Mouse (Mus musculus) lung, embryonic 14.5 days (tissue): ENCODE results near the gene Esp8. TPM values are rescaled to one million over a fixed set of nuclear protein-coding genes. Genes with fewer than 3 reads are reported as not detected.
"Not testable (repeated sequence)": the region's sequence is repeated elsewhere in the genome, so short reads cannot be mapped to it uniquely, and the experiment has no call there.

Experiments
- ATAC-seq: fragments of 200-750 bp; cut with Nextera tagmentation; 2 replicates; pipeline ENCODE4 v1.8.0; 2017; ENCODE audit warnings: mild to moderate bottlenecking, moderate TSS enrichment, moderate library complexity; ENCODE audit not compliant: insufficient read depth
- DNase-seq: peaks from one replicate; pipeline ENCODE4 v3.0.0-alpha.2; 2015
- H3K27ac ChIP-seq: fragments of 300-500 bp; sonication (generic); 2 replicates; pipeline ENCODE4 v1.5.1; 2014; ENCODE audit warnings: low read depth, mild to moderate bottlenecking, moderate library complexity
- H3K27me3 ChIP-seq: fragments of 300-500 bp; sonication (generic); 2 replicates; pipeline ENCODE4 v1.6.1; 2014; ENCODE audit warnings: low read length, control low read depth; ENCODE audit not compliant: insufficient read depth
- H3K36me3 ChIP-seq: fragments of 300-500 bp; sonication (generic); 2 replicates; pipeline ENCODE4 v1.6.1; 2014; ENCODE audit warnings: control low read depth; ENCODE audit not compliant: insufficient read depth
- H3K4me1 ChIP-seq: fragments of 300-500 bp; sonication (generic); 2 replicates; pipeline ENCODE4 v1.6.1; 2014; ENCODE audit warnings: antibody characterized with exemption, control low read depth; ENCODE audit not compliant: insufficient read depth
- H3K4me2 ChIP-seq: fragments of 300-500 bp; sonication (generic); 2 replicates; pipeline ENCODE4 v1.6.1; 2014; ENCODE audit warnings: mild to moderate bottlenecking
- H3K4me3 ChIP-seq: fragments of 300-500 bp; sonication (generic); 2 replicates; pipeline ENCODE4 v1.5.1; 2014; ENCODE audit warnings: low read depth, low read length
- H3K9ac ChIP-seq: fragments of 300-500 bp; sonication (generic); 2 replicates; pipeline ENCODE4 v1.6.1; 2014
- H3K9me3 ChIP-seq: fragments of 300-500 bp; sonication (generic); 2 replicates; pipeline ENCODE4 v1.6.1; 2016; ENCODE audit warnings: low read depth, low read length, control low read depth
- CTCF ChIP-seq: IDR thresholded peaks from 2 replicates; pipeline ENCODE4 v1.5.1; 2016; ENCODE audit warnings: antibody characterized with exemption, low read depth
- WGBS: fragments of 180-500 bp; shearing (Covaris S2); extraction: QIAGEN DNeasy Blood & Tissue Kit; methylation state at CpG from one replicate; pipeline ENCODE4 v1.1.7; 2014; 5-methylcytosine and 5-hydroxymethylcytosine counted together
- polyA plus RNA-seq: library from polyadenylated mRNA; unstranded; fragments of >200 nt; fragmentation: Nextera tagmentation; extraction: Ambion mirVana; gene quantifications from 2 replicates; pipeline ENCODE4 v1.2.1, GENCODE M21; 2014

The Esp8 gene
- polyA plus RNA-seq, result not detected in 2 replicates

DNA sequence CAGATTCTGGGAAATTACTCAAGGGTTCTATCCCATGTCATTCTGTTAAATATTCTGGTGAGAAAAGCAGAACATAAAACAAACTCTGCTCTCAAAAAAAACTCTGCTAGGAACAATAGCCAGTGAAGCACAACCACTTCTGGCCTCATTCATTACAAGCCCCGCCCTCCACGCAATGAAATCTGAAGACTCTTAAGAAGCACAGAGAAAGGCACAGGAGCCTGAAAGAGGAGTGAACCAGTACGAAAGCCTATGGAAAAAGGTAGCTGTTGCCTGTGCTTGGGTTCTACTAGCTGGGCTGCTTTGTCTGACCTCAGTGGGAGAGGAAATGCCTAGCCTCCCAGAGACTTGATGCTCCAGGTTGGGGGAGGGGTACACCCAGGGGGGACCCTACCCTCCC, at the start of gene Esp8:
Gene Esp8, plus strand, starts transcription at position 205 of the 400 bp plus-strand sequence.
- no peak within 1 kb of the TSS for H3K9ac ChIP-seq
- H3K36me3 ChIP-seq, result no peaks in the 10 kb centered on the region
- H3K4me2 ChIP-seq, result no peak within 1 kb of the TSS
- H3K9me3 ChIP-seq, result no peaks in the 10 kb centered on the region
- no peaks in the 10 kb centered on the region for H3K4me1 ChIP-seq
- no peaks in the 10 kb centered on the region for H3K27me3 ChIP-seq
- TF ChIP-seq CTCF, result no peak
- WGBS, result 51% methylated on average over 3 of the region's 3 CpGs
- no peak within 1 kb of the TSS for H3K27ac ChIP-seq
- no peak within 1 kb of the TSS for H3K4me3 ChIP-seq
- peak; percentile 11 for DNase-seq
- peak; percentile 56; the same call in 1 of the 2 replicates for ATAC-seq

DNA sequence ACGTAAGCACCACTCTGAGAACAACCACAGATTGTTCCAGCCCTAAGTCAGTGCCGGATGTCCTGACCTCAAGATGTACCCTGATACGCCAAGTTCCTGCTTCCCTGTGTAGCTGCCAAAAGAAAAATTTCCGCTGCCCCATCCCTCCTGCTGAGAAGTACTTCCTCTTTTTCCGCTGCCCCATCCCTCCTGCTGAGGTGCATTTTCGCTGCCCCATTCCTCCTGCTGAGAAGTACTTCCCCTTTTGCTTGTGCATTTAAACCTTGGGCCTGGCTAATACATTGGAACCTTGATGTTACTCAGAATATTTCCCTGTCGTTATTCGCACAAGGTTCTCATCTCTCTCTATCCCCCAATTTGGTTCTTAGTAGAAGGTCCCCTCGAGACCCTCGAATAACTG, 36.3 kb upstream of the Esp8 start:
- H3K4me1 ChIP-seq, result not testable (repeated sequence)
- 76% methylated on average over 10 of the region's 10 CpGs for WGBS

GRCm38 (mm10) chr17:40495468-40496185, 24.2 kb upstream of the Esp8 start:
- H3K9ac ChIP-seq, H3K4me1 ChIP-seq, H3K27me3 ChIP-seq, H3K4me2 ChIP-seq, DNase-seq, ATAC-seq, H3K9me3 ChIP-seq, H3K4me3 ChIP-seq, H3K27ac ChIP-seq, H3K36me3 ChIP-seq: not testable (repeated sequence)
- 87% methylated on average over 4 of the region's 4 CpGs for WGBS

More for the DNA sequence above, 36.3 kb upstream of the Esp8 start:
- not testable (repeated sequence) for H3K27ac ChIP-seq, H3K4me3 ChIP-seq, ATAC-seq, DNase-seq, H3K9ac ChIP-seq, H3K27me3 ChIP-seq, H3K36me3 ChIP-seq, H3K4me2 ChIP-seq, H3K9me3 ChIP-seq

GRCm38 (mm10) chr17:40529813-40530212, 10.0 kb downstream of the Esp8 start:
- Histone ChIP-seq H3K36me3 (no peaks in the 10 kb centered on the region), H3K9ac (no peak overlapping the region), H3K4me1 (no peaks in the 10 kb centered on the region), H3K9me3 (no peaks in the 10 kb centered on the region), H3K4me3 (no peak overlapping the region), H3K27ac (no peak overlapping the region), H3K4me2 (no peak overlapping the region), H3K27me3 (no peaks in the 10 kb centered on the region)
- WGBS, result 53% methylated on average over 3 of the region's 3 CpGs
- no peak for DNase-seq
- ATAC-seq, result no peak
- TF ChIP-seq CTCF, result no peak

DNA sequence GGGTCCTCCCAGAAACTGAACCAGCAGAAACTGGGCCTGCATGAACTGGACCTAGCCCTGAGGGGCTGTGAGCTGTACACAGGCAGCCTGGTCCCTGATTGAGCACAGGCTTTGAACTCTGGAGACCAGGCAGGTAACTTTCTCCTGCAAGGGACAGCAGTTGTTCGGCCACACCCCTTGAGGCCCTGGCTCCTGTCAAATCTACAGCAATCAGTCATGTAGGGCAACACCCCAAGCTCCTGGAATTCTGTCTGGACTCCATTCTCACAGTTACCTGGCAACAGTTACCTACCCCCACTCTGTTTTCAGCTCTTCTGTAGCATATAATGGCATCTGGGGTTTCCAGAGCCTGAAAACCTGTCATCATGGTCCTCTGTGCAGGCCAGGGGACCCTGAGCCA, 11.3 kb downstream of the Esp8 start:
- ATAC-seq (no peak), DNase-seq (no peak)
- 75% methylated on average over 1 of the region's 1 CpGs for WGBS
- Histone ChIP-seq H3K4me1 (no peaks in the 10 kb centered on the region), H3K4me3 (no peak overlapping the region), H3K27ac (no peak overlapping the region), H3K9ac (no peak overlapping the region), H3K4me2 (no peak overlapping the region), H3K9me3 (no peaks in the 10 kb centered on the region), H3K27me3 (no peaks in the 10 kb centered on the region), H3K36me3 (no peaks in the 10 kb centered on the region)
- TF ChIP-seq CTCF, result no peak

GRCm38 (mm10) chr17:40547005-40547404, 27.2 kb downstream of the Esp8 start:
- not testable (repeated sequence) for H3K27ac ChIP-seq, H3K9me3 ChIP-seq, H3K9ac ChIP-seq, DNase-seq, H3K4me3 ChIP-seq, H3K4me2 ChIP-seq, H3K4me1 ChIP-seq, H3K36me3 ChIP-seq, ATAC-seq, H3K27me3 ChIP-seq
- WGBS, result 19% methylated on average over 5 of the region's 5 CpGs

GRCm38 (mm10) chr17:40553470-40553869, 33.6 kb downstream of the Esp8 start:
- TF ChIP-seq CTCF, result no peak
- ATAC-seq (no peak), DNase-seq (no peak)
- Histone ChIP-seq H3K9me3 (no peaks in the 10 kb centered on the region), H3K36me3 (no peaks in the 10 kb centered on the region), H3K27ac (no peak overlapping the region), H3K9ac (no peak overlapping the region), H3K4me1 (no peaks in the 10 kb centered on the region), H3K4me3 (no peak overlapping the region), H3K27me3 (no peaks in the 10 kb centered on the region), H3K4me2 (no peak overlapping the region)
- 57% methylated on average over 1 of the region's 1 CpGs for WGBS
